Mouse (Mus musculus) kidney, embryonic 15.5 days (tissue): Measurements from ENCODE around the gene Wdr45. TPM values are rescaled to one million over a fixed set of nuclear protein-coding genes. Genes with fewer than 3 reads are reported as not detected.

ENCODE experiments used
- ATAC-seq: fragments of 200-750 bp; cut with Nextera tagmentation; replicated peaks from 2 replicates; pipeline ENCODE4 v1.8.0; 2017; ENCODE audit warnings: moderate TSS enrichment; ENCODE audit not compliant: low FRiP score
- H3K27ac ChIP-seq: fragments of 300-500 bp; sonication (generic); 2 replicates; pipeline ENCODE4 v1.5.1; 2015; ENCODE audit warnings: mild to moderate bottlenecking, inconsistent platforms
- H3K27me3 ChIP-seq: fragments of 300-500 bp; sonication (generic); 2 replicates; pipeline ENCODE4 v1.6.1; 2015; ENCODE audit warnings: inconsistent platforms
- H3K36me3 ChIP-seq: fragments of 300-500 bp; sonication (generic); 2 replicates; pipeline ENCODE4 v1.6.1; 2015; ENCODE audit warnings: inconsistent platforms
- H3K4me1 ChIP-seq: fragments of 300-500 bp; sonication (generic); 2 replicates; pipeline ENCODE4 v1.6.1; 2015; ENCODE audit warnings: inconsistent platforms
- H3K4me2 ChIP-seq: fragments of 300-500 bp; sonication (generic); 2 replicates; pipeline ENCODE4 v1.6.1; 2015; ENCODE audit warnings: moderate library complexity, mild to moderate bottlenecking, inconsistent platforms
- H3K4me3 ChIP-seq: fragments of 300-500 bp; sonication (generic); replicated peaks from 2 replicates; pipeline ENCODE4 v1.5.1; 2015; ENCODE audit warnings: mild to moderate bottlenecking, inconsistent platforms
- H3K9ac ChIP-seq: fragments of 300-500 bp; sonication (generic); 2 replicates; pipeline ENCODE4 v1.6.1; 2015; ENCODE audit warnings: mild to moderate bottlenecking, inconsistent platforms
- H3K9me3 ChIP-seq: fragments of 300-500 bp; sonication (generic); replicated peaks from 2 replicates; pipeline ENCODE4 v1.6.1; 2016; ENCODE audit warnings: inconsistent platforms
- WGBS: fragments of 180-500 bp; shearing (Covaris S2); methylation state at CpG from one replicate; pipeline ENCODE4 v1.1.7; 2015; ENCODE audit warnings: mixed read lengths; 5-methylcytosine and 5-hydroxymethylcytosine counted together
- polyA plus RNA-seq: library from polyadenylated mRNA; unstranded; fragments of >200 nt; fragmentation: Nextera tagmentation; extraction: Ambion mirVana; gene quantifications from 2 replicates; pipeline ENCODE4 v1.2.1, GENCODE M21; 2015

Wdr45 gene
- polyA plus RNA-seq, 1 experiment from 2014 or later, result 38.6 TPM

DNA sequence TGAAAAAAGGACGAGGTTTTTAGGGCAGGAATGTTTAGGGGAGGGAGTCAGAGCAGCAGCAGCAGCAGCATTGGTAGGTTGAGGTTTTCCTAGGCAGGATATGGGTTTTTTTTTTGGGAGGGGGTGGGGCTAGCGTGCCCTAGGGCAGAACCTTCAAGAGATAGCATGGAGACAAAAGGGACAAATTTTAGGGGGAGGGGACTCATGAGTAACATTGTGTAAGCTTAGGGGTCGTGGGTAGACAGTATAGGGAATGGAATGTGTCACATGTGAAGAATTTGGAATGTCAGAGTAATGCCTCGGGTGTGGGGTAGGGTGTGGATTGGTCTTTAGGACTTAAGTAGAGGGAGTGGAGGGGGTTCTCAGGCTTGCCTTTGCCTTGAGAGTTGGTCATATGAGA is 8.6 kb downstream of the Wdr45 start:
- H3K27ac ChIP-seq, result no peak overlapping the region

DNA sequence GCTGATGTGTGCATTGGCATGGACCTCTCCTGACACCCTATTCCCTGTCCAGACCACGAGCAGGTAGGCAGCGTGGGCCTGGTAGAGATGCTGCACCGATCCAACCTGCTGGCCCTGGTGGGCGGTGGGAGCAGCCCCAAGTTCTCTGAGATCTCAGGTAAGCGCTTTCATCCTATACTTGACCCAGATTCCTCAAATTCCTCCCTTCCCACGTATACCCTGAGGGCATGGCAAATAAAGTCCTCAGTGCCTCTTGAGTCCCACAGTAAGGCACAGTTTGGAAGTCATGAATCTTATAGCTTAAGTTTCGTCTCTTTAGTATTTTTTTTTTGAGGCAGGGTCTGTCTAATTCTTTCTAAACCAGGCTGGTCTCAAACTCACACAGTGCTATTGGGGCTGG is 10.0 kb downstream of the Wdr45 start:
- no peaks in the 10 kb centered on the region for H3K27me3 ChIP-seq
- 81% methylated on average over 7 of the region's 7 CpGs for WGBS
- ATAC-seq, result no peak
- peaks cover 9% of the 10 kb centered on the region; the same call in 1 of the 2 replicates for H3K4me1 ChIP-seq
- no peak overlapping the region for H3K4me2 ChIP-seq
- H3K9ac ChIP-seq, result no peak overlapping the region
- H3K36me3 ChIP-seq, result peaks cover 23% of the 10 kb centered on the region
- H3K27ac ChIP-seq, result no peak overlapping the region
- no peaks in the 10 kb centered on the region for H3K9me3 ChIP-seq
- no peak overlapping the region for H3K4me3 ChIP-seq

More for the DNA sequence above, 8.6 kb downstream of the Wdr45 start:
- 21% methylated on average over 4 of the region's 4 CpGs for WGBS
- H3K4me3 ChIP-seq, result peak overlapping the region; percentile 62
- no peaks in the 10 kb centered on the region for H3K27me3 ChIP-seq
- H3K9ac ChIP-seq, result peak overlapping the region; percentile 52
- peaks cover 23% of the 10 kb centered on the region for H3K36me3 ChIP-seq
- H3K9me3 ChIP-seq, result no peaks in the 10 kb centered on the region
- ATAC-seq, result no peak
- H3K4me1 ChIP-seq, result peaks cover 6% of the 10 kb centered on the region; the same call in 1 of the 2 replicates
- peak overlapping the region; percentile 65 for H3K4me2 ChIP-seq

DNA sequence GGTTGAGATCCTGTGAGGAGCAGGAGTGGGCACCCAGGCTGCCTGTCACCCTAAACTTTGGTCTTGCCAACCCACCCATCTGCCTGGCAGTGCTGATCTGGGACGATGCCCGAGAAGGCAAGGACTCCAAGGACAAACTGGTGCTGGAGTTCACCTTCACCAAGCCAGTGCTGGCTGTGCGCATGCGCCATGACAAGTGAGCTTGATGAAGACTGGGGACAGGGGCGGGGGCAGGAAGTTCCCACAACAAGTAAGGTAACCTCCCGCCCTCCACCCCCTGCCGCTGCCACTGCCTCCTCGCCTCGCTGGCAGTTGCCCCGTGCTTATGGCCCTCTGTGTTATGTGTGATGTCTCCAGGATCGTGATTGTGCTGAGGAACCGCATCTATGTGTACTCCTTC is 11.7 kb downstream of the Wdr45 start:
- H3K9ac ChIP-seq, result no peak overlapping the region
- peaks cover 13% of the 10 kb centered on the region; the same call in 1 of the 2 replicates for H3K4me1 ChIP-seq
- H3K9me3 ChIP-seq, result no peaks in the 10 kb centered on the region
- H3K27me3 ChIP-seq, result no peaks in the 10 kb centered on the region
- WGBS, result 89% methylated on average over 12 of the region's 12 CpGs
- no peak overlapping the region for H3K4me2 ChIP-seq
- H3K27ac ChIP-seq, result no peak overlapping the region
- no peak for ATAC-seq
- H3K4me3 ChIP-seq, result no peak overlapping the region
- H3K36me3 ChIP-seq, result peaks cover 23% of the 10 kb centered on the region

DNA sequence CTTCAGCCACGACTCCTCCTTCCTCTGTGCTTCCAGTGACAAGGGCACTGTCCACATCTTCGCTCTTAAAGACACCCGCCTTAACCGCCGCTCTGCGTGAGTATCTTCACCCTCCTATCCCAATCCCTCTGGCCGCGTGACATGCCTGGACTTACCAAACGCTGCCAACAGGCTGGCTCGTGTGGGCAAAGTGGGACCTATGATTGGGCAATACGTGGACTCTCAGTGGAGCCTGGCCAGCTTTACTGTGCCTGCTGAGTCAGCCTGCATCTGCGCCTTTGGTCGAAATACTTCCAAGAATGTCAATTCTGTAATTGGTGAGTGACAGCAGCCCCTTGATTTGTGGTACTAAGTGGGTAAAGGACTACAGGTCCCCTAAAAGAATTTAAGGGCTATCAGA is 13.0 kb downstream of the Wdr45 start:
- no peak for ATAC-seq
- H3K9me3 ChIP-seq, result no peaks in the 10 kb centered on the region
- H3K27ac ChIP-seq, result no peak overlapping the region
- H3K4me1 ChIP-seq, result peaks cover 13% of the 10 kb centered on the region; the same call in 1 of the 2 replicates
- no peak overlapping the region for H3K9ac ChIP-seq
- no peak overlapping the region for H3K4me2 ChIP-seq
- H3K27me3 ChIP-seq, result no peaks in the 10 kb centered on the region
- WGBS, result 92% methylated on average over 13 of the region's 13 CpGs
- H3K36me3 ChIP-seq, result peaks cover 23% of the 10 kb centered on the region
- no peak overlapping the region for H3K4me3 ChIP-seq

DNA sequence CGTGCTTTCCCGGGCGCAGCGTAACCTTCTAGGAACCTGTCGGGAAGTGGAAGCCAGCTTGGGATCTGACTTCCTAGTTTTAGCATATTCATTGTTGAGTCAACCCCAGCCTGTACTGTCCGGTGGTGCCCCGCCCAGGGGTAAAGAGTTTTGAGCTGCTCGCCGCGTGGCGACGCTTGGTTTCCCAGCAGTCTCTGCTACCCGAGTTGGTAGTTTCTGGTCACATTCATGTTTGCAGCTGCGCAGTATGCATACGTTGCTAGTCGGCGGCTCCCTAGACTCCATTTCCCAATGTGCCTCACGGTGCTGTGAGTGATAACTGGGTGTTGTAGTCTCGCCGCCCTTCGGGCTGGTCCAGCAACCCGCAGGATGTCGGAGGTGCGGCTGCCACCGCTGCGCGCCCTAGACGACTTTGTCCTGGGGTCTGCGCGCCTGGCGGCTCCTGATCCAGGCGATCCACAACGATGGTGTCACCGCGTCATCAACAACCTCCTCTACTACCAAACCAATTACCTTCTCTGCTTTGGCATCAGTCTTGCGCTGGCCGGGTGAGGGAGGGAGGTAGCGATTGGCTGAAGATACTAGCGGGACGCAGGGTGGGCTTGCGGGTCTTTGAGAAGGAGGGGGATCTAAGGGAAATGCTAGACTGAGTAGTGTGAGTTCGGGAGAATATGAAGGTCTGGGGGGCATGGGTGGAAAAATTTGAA is 14.2 kb downstream of the Wdr45 start, which contains the start of gene Praf2:
Gene Praf2, plus strand, starts transcription at position 225 of the 707 bp plus-strand sequence.
- H3K27ac ChIP-seq, result peak within 1 kb of the TSS; percentile 72
- peak within 1 kb of the TSS; percentile 56 for H3K4me3 ChIP-seq
- H3K9ac ChIP-seq, result peak within 1 kb of the TSS; percentile 54
- peak; percentile 95 for ATAC-seq
- WGBS, result 21% methylated on average over 42 of the region's 42 CpGs
- peaks cover 23% of the 10 kb centered on the region for H3K36me3 ChIP-seq
- no peaks in the 10 kb centered on the region for H3K27me3 ChIP-seq
- H3K9me3 ChIP-seq, result no peaks in the 10 kb centered on the region
- H3K4me2 ChIP-seq, result peak within 1 kb of the TSS; percentile 58
- H3K4me1 ChIP-seq, result 0 out of 2 replicates have a peak, but pooled peaks cover 7% of the 10 kb centered on the region

DNA sequence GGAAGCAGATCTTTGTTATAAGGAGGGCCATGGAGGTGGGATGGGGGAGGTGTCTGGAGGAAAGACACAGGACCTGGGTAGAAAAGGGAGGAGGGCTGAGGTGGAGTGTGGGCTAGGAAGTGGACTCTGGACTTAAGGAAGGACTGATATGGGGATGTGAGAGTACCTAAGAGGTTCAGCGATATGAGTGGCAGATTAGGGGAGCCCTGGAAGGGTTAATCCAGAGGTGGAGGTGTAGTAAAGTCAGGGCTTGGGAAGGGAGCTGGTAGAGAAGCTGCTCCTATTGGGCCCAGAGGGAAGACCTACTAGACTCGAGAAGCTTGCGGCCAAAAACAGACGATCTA is 14.8 kb downstream of the Wdr45 start:
- ATAC-seq, result peak; percentile 34
- no peak overlapping the region for H3K27ac ChIP-seq

DNA sequence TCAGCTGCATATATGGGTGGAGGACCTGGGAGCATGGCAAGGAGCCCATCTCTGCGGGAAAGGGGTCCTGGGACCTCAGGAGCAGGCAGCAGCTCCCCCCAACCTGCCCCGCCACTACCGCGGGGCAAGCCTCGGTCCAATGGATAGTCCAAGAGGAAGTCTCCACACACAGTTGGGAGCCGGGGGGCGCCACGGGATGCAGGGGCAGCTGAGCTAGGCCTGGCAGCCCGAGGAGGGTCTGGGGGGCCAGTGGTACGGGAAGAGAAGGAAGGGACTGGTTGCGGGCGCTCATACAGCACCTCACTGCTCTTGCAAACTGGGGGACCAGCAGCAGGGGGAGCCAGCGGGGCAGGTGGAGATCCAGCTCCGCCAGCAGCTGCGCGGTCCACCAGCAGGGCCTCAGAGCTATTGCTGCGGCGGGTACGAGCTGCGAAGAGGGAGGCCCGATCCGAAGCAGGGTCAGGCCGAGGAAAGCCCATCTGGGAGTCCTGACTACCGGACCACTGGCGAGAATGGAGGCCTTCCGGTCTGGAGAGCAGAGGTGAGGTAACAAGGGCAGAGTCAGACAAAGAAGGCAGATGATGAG is 19.5 kb downstream of the Wdr45 start:
- no peak overlapping the region for H3K9ac ChIP-seq
- no peaks in the 10 kb centered on the region for H3K27me3 ChIP-seq
- H3K4me3 ChIP-seq, result no peak overlapping the region
- H3K27ac ChIP-seq, result no peak overlapping the region
- ATAC-seq, result 0 out of 2 replicates have a peak, but pooled peaks have one; percentile 26
- 0 out of 2 replicates have a peak, but pooled peaks cover 7% of the 10 kb centered on the region for H3K4me1 ChIP-seq
- 29% methylated on average over 26 of the region's 26 CpGs for WGBS
- no peaks in the 10 kb centered on the region for H3K9me3 ChIP-seq
- no peak overlapping the region for H3K4me2 ChIP-seq
- 0 out of 2 replicates have a peak, but pooled peaks cover 5% of the 10 kb centered on the region for H3K36me3 ChIP-seq

More for the DNA sequence above, 14.8 kb downstream of the Wdr45 start:
- Histone ChIP-seq H3K36me3 (peaks cover 23% of the 10 kb centered on the region), H3K4me1 (0 out of 2 replicates have a peak, but pooled peaks cover 7% of the 10 kb centered on the region), H3K4me2 (peak overlapping the region; percentile 58), H3K27me3 (no peaks in the 10 kb centered on the region), H3K9ac (peak overlapping the region; percentile 54), H3K4me3 (peak overlapping the region; percentile 56), H3K9me3 (no peaks in the 10 kb centered on the region)
- WGBS, result 26% methylated on average over 4 of the region's 4 CpGs

DNA sequence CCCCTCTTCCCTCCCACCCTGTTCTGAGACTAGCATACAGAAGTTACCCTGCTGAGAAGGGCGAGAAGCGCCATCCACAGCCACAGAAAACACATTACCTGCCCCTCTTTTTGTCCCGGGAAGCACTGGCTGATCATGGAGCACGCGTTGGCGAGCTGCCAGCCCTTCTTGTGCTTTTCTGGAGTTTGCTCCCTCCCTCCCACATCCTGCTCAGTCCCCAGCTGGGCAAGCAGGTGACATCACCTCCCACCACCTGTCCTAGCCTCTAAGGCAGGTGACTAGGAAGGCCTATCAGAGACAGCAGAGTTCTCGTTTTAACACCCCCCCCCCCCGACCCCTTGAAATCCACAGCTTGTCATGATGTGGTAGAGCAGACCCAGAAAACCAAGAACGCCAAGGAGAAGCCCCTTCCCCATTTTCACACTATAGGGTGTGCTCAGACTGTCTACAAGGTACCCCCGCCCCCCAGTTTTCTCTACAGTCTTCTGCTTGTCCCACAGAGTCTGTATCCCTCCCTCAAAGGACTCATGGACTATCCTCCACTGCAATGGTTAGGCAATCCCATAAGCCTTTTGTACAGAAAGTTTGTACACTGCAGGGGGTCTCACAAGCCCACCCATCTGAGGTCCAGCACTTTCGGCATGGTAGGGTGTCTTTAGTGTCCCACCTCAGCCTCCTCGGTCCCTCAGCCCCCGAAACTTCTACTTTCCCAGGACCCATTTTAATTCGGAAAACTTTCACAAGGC is 25.4 kb downstream of the Wdr45 start:
- H3K36me3 ChIP-seq, result 0 out of 2 replicates have a peak, but pooled peaks cover 5% of the 10 kb centered on the region
- H3K9me3 ChIP-seq, result no peaks in the 10 kb centered on the region
- ATAC-seq, result peak; percentile 55
- H3K4me3 ChIP-seq, result no peak overlapping the region
- 0 out of 2 replicates have a peak, but pooled peaks cover 5% of the 10 kb centered on the region for H3K4me1 ChIP-seq
- 63% methylated on average over 14 of the region's 14 CpGs for WGBS
- H3K27me3 ChIP-seq, result no peaks in the 10 kb centered on the region
- no peak overlapping the region for H3K9ac ChIP-seq
- peak overlapping the region; percentile 77 for H3K27ac ChIP-seq
- peak overlapping the region; percentile 36 for H3K4me2 ChIP-seq

DNA sequence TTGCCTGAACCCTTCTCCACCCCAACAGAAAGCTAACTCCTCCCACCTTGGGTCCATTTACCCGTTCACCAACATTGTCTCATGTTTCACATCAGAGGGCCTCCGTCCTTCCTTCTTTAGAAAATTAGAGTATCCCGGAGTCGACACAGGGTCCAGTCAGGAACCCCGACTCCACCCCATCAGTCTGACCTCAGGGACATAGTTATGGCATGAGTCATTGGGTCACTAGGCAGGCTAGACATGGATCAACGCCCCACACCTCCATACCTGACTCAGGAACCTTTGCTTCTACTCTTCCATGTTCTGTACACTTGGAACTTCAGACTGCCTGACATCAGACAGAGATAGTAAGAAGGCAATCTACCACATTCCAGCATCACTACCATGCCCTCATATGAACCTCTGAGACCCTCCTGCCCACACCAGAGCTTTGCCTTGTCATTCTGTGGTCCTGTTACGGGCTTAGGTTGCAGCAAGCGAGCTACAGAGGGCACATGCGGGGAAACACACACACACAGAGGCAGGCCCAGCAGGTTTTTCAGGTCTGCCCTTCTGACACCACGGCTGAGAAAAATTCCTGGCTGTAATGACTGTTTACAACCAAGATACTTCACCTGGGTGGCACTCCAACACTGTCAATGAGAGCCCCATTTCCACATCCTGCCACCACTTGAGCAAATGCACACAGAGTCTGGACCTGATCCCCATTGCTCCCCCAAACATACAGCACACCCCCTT is 26.1 kb downstream of the Wdr45 start:
- H3K27ac ChIP-seq, result peak overlapping the region; percentile 77
- peak; percentile 67 for ATAC-seq
- H3K4me2 ChIP-seq, result peak overlapping the region; percentile 36
- WGBS, result 46% methylated on average over 10 of the region's 10 CpGs
- H3K27me3 ChIP-seq, result no peaks in the 10 kb centered on the region
- H3K4me1 ChIP-seq, result 0 out of 2 replicates have a peak, but pooled peaks cover 5% of the 10 kb centered on the region
- H3K4me3 ChIP-seq, result no peak overlapping the region
- H3K9me3 ChIP-seq, result no peaks in the 10 kb centered on the region
- H3K9ac ChIP-seq, result no peak overlapping the region
- H3K36me3 ChIP-seq, result 0 out of 2 replicates have a peak, but pooled peaks cover 5% of the 10 kb centered on the region

DNA sequence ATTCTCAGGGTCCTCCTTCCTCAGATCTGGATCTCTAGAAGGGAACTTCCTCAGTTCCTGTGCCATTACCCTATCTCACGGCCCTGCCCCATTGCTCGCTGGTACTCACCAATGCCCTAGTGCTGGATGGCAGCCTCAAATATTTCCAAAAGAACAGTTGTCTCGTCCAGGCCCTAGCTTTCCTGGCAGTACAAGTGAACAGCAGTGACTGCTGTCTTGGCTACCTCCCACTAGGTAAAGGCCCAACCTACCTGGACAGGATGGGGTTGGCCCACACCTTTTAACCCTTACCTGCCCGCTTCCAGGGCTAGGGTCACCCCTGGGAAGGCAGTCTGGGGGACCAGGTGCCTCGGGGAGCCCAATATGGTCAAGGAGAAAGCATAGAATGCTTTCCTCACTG is 27.0 kb downstream of the Wdr45 start:
- Histone ChIP-seq H3K9ac (no peak overlapping the region), H3K27me3 (no peaks in the 10 kb centered on the region), H3K4me2 (peak overlapping the region; percentile 21; the same call in 1 of the 2 replicates), H3K36me3 (0 out of 2 replicates have a peak, but pooled peaks cover 5% of the 10 kb centered on the region), H3K27ac (peak overlapping the region; percentile 77), H3K9me3 (no peaks in the 10 kb centered on the region), H3K4me3 (peak overlapping the region; percentile 6; the same call in 1 of the 2 replicates), H3K4me1 (0 out of 2 replicates have a peak, but pooled peaks cover 5% of the 10 kb centered on the region)
- 73% methylated on average over 5 of the region's 5 CpGs for WGBS
- ATAC-seq, result no peak

DNA sequence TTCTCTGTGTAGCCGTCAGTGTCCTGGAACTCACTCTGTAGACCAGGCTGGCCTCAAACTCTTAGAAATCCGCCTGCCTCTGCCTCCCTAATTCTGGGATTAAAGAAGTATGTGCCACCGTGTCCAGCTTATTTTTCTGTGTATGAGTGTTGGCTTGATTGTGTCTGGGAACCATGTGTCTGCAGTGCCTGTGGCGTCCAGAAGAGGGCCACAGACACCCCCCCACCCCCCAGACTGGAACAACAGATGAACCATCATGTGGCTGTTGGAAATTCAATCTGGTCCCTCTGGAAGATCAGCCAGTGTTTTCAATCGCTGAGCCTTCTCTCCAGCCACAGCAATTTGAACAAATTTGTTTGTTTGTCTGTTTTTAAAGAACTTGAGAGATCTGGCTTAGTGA is 29.3 kb downstream of the Wdr45 start:
- H3K9ac ChIP-seq, result no peak overlapping the region
- H3K4me2 ChIP-seq, result no peak overlapping the region
- 0 out of 2 replicates have a peak, but pooled peaks cover 5% of the 10 kb centered on the region for H3K4me1 ChIP-seq
- ATAC-seq, result no peak
- H3K4me3 ChIP-seq, result no peak overlapping the region
- no peaks in the 10 kb centered on the region for H3K27me3 ChIP-seq
- no peak overlapping the region for H3K27ac ChIP-seq
- no peaks in the 10 kb centered on the region for H3K9me3 ChIP-seq
- 57% methylated on average over 5 of the region's 5 CpGs for WGBS
- H3K36me3 ChIP-seq, result no peaks in the 10 kb centered on the region
